Mouse (Mus musculus): Measurements from ENCODE around the gene Ccdc3.
"Not testable (repeated sequence)": the region's sequence is repeated elsewhere in the genome, so short reads cannot be mapped to it uniquely, and the experiment has no call there.

Gene Ccdc3

DNA sequence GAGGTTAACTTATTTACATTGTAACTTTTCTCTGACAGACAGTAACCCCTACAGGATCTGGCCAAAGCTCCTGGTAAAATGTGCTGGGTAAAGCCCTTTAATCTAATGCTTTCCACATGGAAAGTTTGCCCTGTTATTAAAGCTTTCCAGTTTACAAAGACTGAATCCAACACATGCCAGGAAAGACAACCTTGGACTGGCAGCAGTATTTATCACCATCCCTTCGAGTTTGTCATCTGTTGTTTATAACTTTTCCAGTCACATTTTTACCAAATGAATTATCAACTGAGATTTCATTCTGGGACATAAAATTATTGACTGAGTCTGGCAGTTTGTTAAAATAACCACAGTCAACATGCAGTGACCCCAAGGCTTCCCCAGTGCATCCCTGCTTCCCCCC is 77.0 kb downstream of the Ccdc3 start:
- DNase-seq (ENCODE audit: low spot score in 2 of 2) = no peak

DNA sequence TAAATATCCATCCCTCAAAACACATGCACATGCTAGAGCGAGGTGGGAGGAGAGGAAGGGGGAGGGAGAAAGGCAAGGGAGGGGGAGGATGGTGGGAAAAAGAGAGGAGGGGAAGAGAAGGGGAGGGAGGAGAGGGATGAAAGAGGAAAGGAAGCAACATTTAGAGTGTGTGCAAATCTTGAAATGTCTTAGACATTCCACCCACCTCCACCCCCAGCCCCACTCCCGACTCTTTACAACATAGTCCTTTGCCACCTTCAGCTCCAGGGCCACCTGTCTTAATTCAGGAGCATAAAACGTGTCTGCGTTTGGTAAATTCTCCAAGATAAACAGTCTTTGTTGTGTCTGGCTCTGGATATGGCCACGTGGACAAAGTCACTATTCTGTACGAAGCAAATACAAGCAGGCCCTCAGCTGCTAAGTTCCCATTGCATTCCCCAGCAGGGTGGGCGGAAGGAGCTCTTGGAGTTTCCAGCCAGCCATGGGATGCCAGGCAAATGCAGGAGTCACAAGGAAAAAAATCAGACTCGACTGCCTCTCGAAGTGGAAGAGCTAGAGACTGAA is 77.8 kb downstream of the Ccdc3 start:
- DNase-seq (ENCODE audit: low spot score in 2 of 2) = no peak

DNA sequence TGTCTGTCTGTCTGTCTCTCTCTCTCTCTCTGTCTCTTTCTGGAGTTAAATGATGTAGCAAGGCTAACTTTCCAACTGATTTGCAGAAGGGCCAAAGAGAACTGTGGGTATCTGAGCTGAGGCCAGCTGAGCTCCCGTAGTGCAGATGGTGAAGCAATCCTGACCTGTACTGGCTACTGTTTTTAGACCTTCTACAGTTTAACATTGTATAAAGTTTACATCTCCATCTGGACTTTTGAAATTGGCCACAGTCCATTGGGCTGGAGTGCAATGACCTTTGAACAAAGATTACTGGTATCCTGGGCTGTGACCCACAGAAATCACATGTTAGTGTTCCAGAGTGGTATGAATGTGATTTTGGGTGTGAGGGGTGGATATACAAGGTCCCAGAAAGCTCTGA is 81.6 kb downstream of the Ccdc3 start:
- DNase-seq (ENCODE audit: low spot score in 2 of 2) = no peak

DNA sequence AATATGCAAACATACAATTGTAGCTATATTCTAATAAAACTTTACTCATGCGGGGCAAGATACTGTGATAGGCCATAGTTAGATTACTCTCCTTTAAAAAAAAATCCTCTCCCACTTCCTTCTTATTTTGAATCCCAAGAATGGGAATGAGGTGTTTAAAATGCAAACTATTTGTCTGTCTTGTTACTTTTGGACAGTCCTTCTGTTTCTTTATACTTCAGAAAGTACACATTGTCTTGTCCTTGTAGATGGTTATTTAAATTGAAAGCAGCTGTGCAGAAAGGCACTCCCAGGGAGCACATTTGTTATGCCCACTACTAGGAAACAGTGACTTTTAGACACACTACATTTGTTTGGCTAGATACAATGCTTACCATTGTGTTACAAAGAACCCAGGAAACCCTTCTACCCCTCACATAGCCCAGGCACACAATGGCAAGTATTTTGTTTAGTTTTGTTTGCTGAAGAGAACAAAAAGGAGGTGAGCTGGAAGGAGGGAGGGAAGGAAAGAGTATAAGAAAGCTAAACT is 82.3 kb downstream of the Ccdc3 start:
- DNase-seq (ENCODE audit: low spot score in 2 of 2) = no peak

DNA sequence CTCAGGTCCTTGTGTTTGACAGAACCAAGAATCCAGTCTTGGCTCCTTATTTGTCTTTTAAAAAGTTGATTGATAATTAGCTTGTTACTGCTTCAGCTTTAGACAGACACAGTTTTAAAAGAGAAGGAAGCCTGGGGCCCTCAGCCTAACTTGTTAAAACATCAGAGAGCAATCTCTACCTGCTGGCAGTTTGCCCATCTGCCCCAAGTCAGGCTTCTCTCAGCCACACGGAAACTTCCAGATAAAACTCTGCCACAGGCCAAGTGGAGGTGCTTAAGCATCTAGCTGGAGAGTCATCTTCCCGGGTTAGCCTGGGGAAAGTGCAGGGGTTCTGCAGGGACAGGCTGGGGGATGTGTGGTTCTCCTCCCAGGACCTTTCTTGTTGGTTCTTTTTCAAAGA is 85.0 kb downstream of the Ccdc3 start:
- DNase-seq (ENCODE audit: low spot score in 2 of 2) = no peak

DNA sequence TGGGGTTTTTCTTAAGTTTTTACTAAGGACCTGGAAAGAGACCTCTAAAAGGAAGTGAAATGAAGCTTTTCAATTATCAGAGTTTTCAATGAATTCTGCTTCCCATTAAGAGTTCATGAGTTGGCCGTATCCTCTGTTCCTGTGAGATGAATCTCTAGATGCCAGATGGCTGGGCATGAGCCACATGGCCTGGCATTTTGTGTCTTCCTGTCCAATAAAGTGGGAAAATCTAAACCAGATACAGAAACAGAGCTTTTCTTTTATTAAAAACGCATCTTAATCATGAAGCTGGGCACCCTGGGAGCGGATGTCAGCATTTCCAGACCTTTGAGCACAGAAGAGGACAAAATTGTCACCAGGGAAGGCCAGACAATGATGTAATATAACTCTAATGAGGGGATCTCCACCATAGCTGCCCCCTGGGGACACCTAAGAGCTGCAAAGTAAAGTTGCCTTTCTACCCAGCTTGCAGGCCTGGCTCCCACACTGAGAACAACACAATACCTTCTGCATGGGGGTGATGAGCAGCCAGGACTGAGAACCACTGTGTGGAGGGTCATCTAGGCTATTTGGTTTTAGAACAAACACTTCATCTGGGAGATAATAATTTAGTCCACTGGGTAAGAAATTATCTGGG is 99.4 kb downstream of the Ccdc3 start:
- no peak for DNase-seq (ENCODE audit: low spot score in 2 of 2)

DNA sequence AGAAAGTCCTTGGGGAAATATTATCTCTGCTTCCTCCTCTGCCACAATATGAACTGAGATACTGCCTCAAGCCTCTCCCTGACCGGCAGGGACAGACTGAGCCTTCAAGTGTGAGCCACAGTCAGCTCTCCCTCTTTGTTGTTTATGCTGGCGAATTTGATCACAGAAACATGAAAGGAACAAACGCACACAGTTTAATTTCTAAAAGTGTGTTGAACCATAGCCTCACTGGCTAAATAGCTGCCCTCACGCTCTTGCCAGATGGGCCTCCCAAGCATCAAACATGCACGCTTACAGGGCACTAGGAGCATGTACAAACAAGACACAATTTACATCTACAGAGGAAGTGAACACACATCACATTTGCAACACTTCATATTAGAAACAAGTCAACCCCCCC is 100.3 kb downstream of the Ccdc3 start:
- DNase-seq (ENCODE audit: low spot score in 2 of 2) = no peak

DNA sequence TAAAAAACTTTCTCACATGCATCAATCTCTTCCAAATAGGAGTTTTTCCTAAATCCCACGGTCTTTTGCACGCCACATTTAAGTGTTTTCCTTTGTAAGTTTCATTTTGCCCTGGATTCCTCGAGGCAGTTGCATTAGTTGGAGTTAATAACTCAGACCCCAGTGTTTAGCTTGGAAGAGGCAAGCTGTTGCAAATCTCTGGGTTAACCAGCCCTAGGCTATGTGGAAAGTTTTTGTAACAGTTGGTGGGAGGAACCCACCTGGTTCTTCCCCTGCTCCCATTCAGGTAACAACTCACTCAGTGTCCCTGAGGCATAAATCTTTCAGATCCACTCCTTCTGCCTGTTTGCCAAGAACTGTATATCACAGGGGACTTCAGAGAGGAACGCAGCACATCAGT is 101.9 kb downstream of the Ccdc3 start:
- DNase-seq (ENCODE audit: low spot score in 2 of 2) = no peak

DNA sequence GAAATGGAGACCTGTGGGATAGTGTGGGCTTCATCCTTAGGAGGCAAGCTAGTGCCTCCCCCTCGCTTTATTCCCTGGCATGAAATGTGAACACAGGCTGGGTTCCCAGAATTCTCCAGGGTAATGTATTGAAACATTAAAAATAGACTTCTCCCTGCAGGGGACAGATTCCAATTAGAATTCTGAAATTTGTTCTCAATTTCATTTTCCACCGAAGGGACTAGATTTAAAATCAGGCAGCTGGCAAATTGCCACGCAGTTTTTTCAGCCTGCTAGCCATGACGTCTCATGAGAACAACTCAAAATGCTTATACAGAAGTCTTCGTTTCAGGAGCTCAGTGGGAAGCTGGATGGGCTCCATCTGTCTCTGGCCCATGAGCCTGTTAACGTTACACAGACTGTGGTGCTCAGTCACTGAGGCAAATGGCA is 103.9 kb downstream of the Ccdc3 start:
- DNase-seq (ENCODE audit: low spot score in 2 of 2) = no peak

DNA sequence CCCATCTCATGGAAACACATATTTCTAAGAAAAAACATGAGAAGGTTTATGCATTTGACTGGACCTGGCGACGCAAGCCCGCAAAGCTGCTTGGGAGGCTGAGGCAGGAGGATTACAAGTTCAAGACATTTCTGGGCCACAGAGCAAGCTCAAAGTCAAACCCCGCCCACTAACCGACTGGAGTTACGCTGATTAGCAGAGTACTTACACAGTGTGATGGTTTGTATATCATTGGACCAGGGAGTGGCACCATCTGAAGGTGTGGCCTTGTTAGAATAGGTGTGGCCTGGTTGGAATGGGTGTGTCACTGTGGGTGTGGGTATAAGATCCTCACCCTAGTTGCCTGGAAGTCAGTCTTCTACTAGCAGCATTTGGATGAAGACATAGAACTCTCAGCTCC is 111.6 kb downstream of the Ccdc3 start:
- not testable (repeated sequence) for DNase-seq (ENCODE audit: low spot score in 2 of 2)

DNA sequence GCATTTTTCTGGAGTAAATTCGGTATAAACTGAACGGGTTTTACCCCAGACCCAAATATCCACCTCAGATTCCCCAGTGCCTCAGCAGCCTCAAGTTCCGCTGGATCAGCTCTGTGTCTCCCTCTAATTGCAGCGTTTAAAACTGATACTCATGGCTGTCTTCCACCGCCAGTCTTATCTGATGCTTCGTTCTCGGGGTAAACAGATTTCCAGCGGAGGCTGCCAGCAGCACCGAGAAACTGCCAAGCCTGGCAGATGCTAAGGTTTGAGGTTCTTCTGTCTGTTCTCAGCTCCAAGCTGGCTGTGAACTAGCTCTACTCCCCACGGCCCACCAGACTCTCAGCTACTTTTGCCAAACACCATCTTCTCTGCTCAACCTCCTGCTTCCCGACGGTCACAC is 112.4 kb downstream of the Ccdc3 start:
- DNase-seq (ENCODE audit: low spot score in 2 of 2) = no peak

DNA sequence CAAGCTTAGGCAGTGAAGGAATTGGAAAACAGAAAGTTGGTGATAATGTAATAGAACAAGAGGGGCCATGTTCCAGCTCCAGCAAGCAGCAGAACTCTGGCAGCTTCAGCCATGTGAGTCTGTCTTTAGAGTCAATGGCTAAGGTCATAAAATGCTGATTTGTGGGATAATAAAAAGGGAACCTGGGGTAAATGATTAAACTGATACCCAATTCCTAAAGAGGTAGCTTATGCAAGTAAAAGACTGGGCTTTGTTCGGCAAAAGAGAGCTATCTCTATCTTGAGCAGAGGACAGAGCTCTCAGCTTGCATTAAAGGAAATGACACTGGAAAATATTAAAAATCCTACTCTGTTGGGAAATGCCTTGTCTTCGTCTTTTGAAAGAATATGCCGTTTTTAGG is 120.7 kb downstream of the Ccdc3 start:
- DNase-seq (ENCODE audit: low spot score in 2 of 2) = no peak

DNA sequence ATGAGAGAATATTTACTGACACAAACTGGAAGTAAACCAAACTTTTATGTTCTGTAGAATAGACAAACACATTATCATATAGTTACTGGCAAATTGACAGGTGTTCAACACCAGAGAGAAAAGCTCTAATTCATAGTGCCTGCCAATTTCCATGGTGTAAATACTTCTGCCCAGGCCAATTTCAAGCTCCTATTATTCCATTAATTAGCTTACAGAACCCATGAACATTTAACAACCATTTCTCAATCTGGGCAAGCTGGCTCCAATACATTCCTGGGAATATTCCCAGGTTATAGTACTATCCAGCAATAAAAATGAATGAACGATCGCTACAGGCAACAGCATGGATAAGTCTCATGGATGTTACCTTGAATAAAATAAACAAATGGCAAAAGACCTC is 124.7 kb downstream of the Ccdc3 start:
- DNase-seq (ENCODE audit: low spot score in 2 of 2) = no peak

DNA sequence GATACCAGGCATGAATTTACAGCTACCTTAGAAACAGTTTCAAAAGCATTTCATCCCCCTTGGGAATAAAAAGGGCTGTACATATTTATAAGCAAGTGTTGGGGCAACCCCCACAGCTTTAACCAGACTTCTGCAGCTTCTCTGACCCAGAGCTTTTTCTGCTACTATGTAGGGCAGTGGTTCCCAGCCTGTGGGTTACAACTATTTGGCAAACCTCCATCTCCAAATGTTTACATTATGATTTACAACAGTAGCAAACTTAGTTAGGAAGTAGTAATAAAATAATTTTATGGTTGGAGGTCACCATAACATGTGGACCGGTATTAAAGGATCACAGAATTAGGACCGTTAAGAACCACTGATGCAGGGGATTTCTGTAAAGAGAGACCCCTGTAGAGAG is 130.4 kb downstream of the Ccdc3 start:
- no peak for DNase-seq (ENCODE audit: low spot score in 2 of 2)

All from spleen, postnatal 10 days (tissue).